Mouse (Mus musculus): ENCODE data around the gene Macc1. TPM values are rescaled to one million over a fixed set of nuclear protein-coding genes. Genes with fewer than 3 reads are reported as not detected.

Macc1 gene
- polyA plus RNA-seq, 1 experiment = 0.67 TPM

GRCm38 (mm10) chr12:119410522-119410921 lies 96.5 kb downstream of the Macc1 start:
- Histone ChIP-seq H3K36me3 (ENCODE audit: control insufficient read depth, insufficient read depth, low read length, poor library complexity, severe bottlenecking) (no peaks in the 10 kb centered on the region), H3K9me3 (replicated peaks; ENCODE audit: control insufficient read depth, insufficient read depth, low read length, poor library complexity, severe bottlenecking) (no peaks in the 10 kb centered on the region), H3K4me1 (ENCODE audit: control insufficient read depth, insufficient read depth, low read length) (no peaks in the 10 kb centered on the region), H3K27ac (ENCODE audit: insufficient read depth, low read length) (no peak overlapping the region), H3K4me3 (ENCODE audit: low read depth, low read length) (no peak overlapping the region), H3K9ac (ENCODE audit: low read depth, poor library complexity, severe bottlenecking) (no peak overlapping the region), H3K27me3 (ENCODE audit: control insufficient read depth, insufficient read depth, low read length, poor library complexity, severe bottlenecking) (no peaks in the 10 kb centered on the region)
- TF ChIP-seq CTCF (IDR thresholded peaks at IDR 0.05; ENCODE audit: low read depth, low read length) (no peak), EP300 (IDR thresholded peaks at IDR 0.05; ENCODE audit: insufficient read depth, low read depth, low read length) (no peak), POLR2A (IDR thresholded peaks at IDR 0.05; ENCODE audit: insufficient read depth, low read length) (no peak)

- no peak overlapping the region for H3K4me3 ChIP-seq (ENCODE audit: low read depth, low read length)
- H3K36me3 ChIP-seq (ENCODE audit: control insufficient read depth, insufficient read depth, low read length, poor library complexity, severe bottlenecking) = no peaks in the 10 kb centered on the region
- no peak overlapping the region for H3K9ac ChIP-seq (ENCODE audit: low read depth, poor library complexity, severe bottlenecking)
- TF ChIP-seq EP300 (IDR thresholded peaks at IDR 0.05; ENCODE audit: insufficient read depth, low read depth, low read length) (no peak), CTCF (IDR thresholded peaks at IDR 0.05; ENCODE audit: low read depth, low read length) (no peak), POLR2A (IDR thresholded peaks at IDR 0.05; ENCODE audit: insufficient read depth, low read length) (no peak)
- no peak overlapping the region for H3K27ac ChIP-seq (ENCODE audit: insufficient read depth, low read length)
- H3K9me3 ChIP-seq (replicated peaks; ENCODE audit: control insufficient read depth, insufficient read depth, low read length, poor library complexity, severe bottlenecking) = no peaks in the 10 kb centered on the region
- no peaks in the 10 kb centered on the region for H3K27me3 ChIP-seq (ENCODE audit: control insufficient read depth, insufficient read depth, low read length, poor library complexity, severe bottlenecking)
- no peaks in the 10 kb centered on the region for H3K4me1 ChIP-seq (ENCODE audit: control insufficient read depth, insufficient read depth, low read length)
Observed at GRCm38 (mm10) chr12:119410956-119411355, 96.9 kb downstream of the Macc1 start.

DNA sequence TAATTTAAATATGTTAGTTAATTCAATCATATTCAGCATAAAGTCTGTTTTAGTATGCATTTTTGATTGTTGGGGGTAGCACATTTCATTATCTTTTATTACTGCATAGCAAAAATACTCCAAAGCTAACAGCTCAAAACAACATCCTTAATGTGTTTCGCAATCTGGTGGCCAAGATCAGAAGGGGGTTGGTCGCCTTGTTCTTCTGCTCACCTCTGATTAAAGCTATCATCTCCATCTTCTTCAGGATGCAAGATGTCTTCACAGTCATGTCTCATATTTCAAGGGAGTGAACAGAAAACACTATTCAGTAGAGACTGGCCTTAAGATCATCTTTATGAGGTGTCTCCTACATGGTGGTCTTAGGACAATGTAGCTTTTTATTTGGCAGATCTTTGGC lies 97.9 kb downstream of the Macc1 start:
- no peak for TF ChIP-seq EP300 (IDR thresholded peaks at IDR 0.05; ENCODE audit: insufficient read depth, low read depth, low read length)
- no peak for TF ChIP-seq POLR2A (IDR thresholded peaks at IDR 0.05; ENCODE audit: insufficient read depth, low read length)
- TF ChIP-seq CTCF (IDR thresholded peaks at IDR 0.05; ENCODE audit: low read depth, low read length) = no peak
- H3K36me3 ChIP-seq (ENCODE audit: control insufficient read depth, insufficient read depth, low read length, poor library complexity, severe bottlenecking) = no peaks in the 10 kb centered on the region

DNA sequence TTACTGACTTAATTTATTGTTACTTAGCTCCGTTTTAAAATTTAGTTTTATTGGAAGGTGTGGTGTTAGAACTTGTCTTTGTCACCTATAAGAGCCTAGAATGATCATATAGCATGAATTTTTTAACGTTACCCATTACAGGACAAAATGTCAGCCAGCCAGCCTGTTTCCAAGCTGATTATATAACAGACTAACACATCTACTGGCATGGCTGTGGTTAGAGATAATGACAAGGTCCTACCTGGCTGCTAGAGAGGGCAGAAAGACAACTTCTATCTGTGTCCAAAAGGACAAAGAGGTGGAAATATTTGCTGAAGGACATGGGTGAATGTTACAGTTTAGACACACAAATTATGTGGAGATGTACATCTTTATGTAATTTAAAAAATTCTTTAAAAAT lies 101.8 kb downstream of the Macc1 start:
- Histone ChIP-seq H3K27ac (ENCODE audit: insufficient read depth, low read length) (no peak overlapping the region), H3K36me3 (ENCODE audit: control insufficient read depth, insufficient read depth, low read length, poor library complexity, severe bottlenecking) (no peaks in the 10 kb centered on the region), H3K4me1 (ENCODE audit: control insufficient read depth, insufficient read depth, low read length) (no peaks in the 10 kb centered on the region), H3K9ac (ENCODE audit: low read depth, poor library complexity, severe bottlenecking) (no peak overlapping the region), H3K27me3 (ENCODE audit: control insufficient read depth, insufficient read depth, low read length, poor library complexity, severe bottlenecking) (no peaks in the 10 kb centered on the region), H3K4me3 (ENCODE audit: low read depth, low read length) (no peak overlapping the region), H3K9me3 (replicated peaks; ENCODE audit: control insufficient read depth, insufficient read depth, low read length, poor library complexity, severe bottlenecking) (no peaks in the 10 kb centered on the region)
- TF ChIP-seq CTCF (IDR thresholded peaks at IDR 0.05; ENCODE audit: low read depth, low read length) (no peak), EP300 (IDR thresholded peaks at IDR 0.05; ENCODE audit: insufficient read depth, low read depth, low read length) (no peak), POLR2A (IDR thresholded peaks at IDR 0.05; ENCODE audit: insufficient read depth, low read length) (no peak)

More for the DNA sequence above, 97.9 kb downstream of the Macc1 start:
- Histone ChIP-seq H3K9ac (ENCODE audit: low read depth, poor library complexity, severe bottlenecking) (no peak overlapping the region), H3K27ac (ENCODE audit: insufficient read depth, low read length) (no peak overlapping the region), H3K27me3 (ENCODE audit: control insufficient read depth, insufficient read depth, low read length, poor library complexity, severe bottlenecking) (no peaks in the 10 kb centered on the region), H3K4me3 (ENCODE audit: low read depth, low read length) (no peak overlapping the region), H3K4me1 (ENCODE audit: control insufficient read depth, insufficient read depth, low read length) (no peaks in the 10 kb centered on the region), H3K9me3 (replicated peaks; ENCODE audit: control insufficient read depth, insufficient read depth, low read length, poor library complexity, severe bottlenecking) (no peaks in the 10 kb centered on the region)

GRCm38 (mm10) chr12:119425749-119426148 lies 111.7 kb downstream of the Macc1 start:
- H3K4me1 ChIP-seq (ENCODE audit: control insufficient read depth, insufficient read depth, low read length) = no peaks in the 10 kb centered on the region
- no peaks in the 10 kb centered on the region for H3K36me3 ChIP-seq (ENCODE audit: control insufficient read depth, insufficient read depth, low read length, poor library complexity, severe bottlenecking)
- H3K9me3 ChIP-seq (replicated peaks; ENCODE audit: control insufficient read depth, insufficient read depth, low read length, poor library complexity, severe bottlenecking) = no peaks in the 10 kb centered on the region
- H3K4me3 ChIP-seq (ENCODE audit: low read depth, low read length) = no peak overlapping the region
- H3K27ac ChIP-seq (ENCODE audit: insufficient read depth, low read length) = no peak overlapping the region
- H3K9ac ChIP-seq (ENCODE audit: low read depth, poor library complexity, severe bottlenecking) = no peak overlapping the region
- TF ChIP-seq POLR2A (IDR thresholded peaks at IDR 0.05; ENCODE audit: insufficient read depth, low read length) = no peak
- no peaks in the 10 kb centered on the region for H3K27me3 ChIP-seq (ENCODE audit: control insufficient read depth, insufficient read depth, low read length, poor library complexity, severe bottlenecking)

GRCm38 (mm10) chr12:119426182-119426886 lies 112.3 kb downstream of the Macc1 start:
- Histone ChIP-seq H3K4me3 (ENCODE audit: low read depth, low read length) (no peak overlapping the region), H3K27me3 (ENCODE audit: control insufficient read depth, insufficient read depth, low read length, poor library complexity, severe bottlenecking) (no peaks in the 10 kb centered on the region), H3K9me3 (replicated peaks; ENCODE audit: control insufficient read depth, insufficient read depth, low read length, poor library complexity, severe bottlenecking) (no peaks in the 10 kb centered on the region), H3K4me1 (ENCODE audit: control insufficient read depth, insufficient read depth, low read length) (no peaks in the 10 kb centered on the region), H3K36me3 (ENCODE audit: control insufficient read depth, insufficient read depth, low read length, poor library complexity, severe bottlenecking) (no peaks in the 10 kb centered on the region), H3K27ac (ENCODE audit: insufficient read depth, low read length) (no peak overlapping the region), H3K9ac (ENCODE audit: low read depth, poor library complexity, severe bottlenecking) (no peak overlapping the region)
- TF ChIP-seq CTCF (IDR thresholded peaks at IDR 0.05; ENCODE audit: low read depth, low read length) = no peak
- no peak for TF ChIP-seq EP300 (IDR thresholded peaks at IDR 0.05; ENCODE audit: insufficient read depth, low read depth, low read length)
- TF ChIP-seq POLR2A (IDR thresholded peaks at IDR 0.05; ENCODE audit: insufficient read depth, low read length) = no peak

Data from ES-Bruce4 (cell line).